Mouse (Mus musculus): ENCODE results near the gene Teddm2.
A peak's percentile ranks its signal among the peaks of the same experiment; 100 is the strongest.
"Not testable (repeated sequence)": the region's sequence is repeated elsewhere in the genome, so short reads cannot be mapped to it uniquely, and the experiment has no call there.

Teddm2 gene

DNA sequence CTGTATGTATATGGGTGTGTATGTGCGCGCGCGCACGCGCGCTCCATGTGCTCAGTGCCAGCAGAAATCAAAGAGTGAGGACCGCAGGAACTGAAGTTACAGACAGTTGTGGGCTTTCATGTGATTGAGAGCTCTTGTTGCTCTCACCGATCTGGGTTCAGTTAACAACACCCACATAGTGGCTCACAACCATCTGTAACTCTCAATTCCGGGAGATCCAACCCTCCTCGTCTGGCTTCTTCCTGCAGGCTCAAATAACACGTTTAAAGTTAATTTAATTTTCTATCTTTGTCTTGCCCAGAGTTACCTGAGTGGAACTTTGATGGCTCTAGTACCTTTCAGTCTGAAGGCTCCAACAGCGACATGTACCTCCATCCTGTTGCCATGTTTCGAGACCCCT is 4.2 kb upstream of the Teddm2 start:
- no peak for DNase-seq (ENCODE audit: low spot score in 2 of 2)

DNA sequence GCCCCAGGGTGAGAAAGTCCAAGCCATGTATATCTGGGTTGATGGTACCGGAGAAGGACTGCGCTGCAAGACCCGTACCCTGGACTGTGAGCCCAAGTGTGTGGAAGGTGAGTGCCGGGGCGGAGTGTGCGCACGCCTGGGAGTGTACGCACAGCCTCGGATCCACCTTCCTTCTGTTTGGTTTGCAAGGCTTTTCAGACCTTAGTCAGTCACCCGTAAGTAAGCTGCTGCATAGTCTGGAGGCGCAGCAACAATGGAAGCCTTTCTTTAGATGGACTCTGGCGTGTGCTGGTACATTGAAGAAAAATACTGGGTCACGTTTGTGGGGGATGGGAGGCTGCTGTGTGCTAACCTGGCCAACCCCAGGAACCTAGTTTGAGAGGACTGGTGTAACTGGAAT is 3.0 kb upstream of the Teddm2 start:
- DNase-seq (ENCODE audit: low spot score in 2 of 2) = no peak

DNA sequence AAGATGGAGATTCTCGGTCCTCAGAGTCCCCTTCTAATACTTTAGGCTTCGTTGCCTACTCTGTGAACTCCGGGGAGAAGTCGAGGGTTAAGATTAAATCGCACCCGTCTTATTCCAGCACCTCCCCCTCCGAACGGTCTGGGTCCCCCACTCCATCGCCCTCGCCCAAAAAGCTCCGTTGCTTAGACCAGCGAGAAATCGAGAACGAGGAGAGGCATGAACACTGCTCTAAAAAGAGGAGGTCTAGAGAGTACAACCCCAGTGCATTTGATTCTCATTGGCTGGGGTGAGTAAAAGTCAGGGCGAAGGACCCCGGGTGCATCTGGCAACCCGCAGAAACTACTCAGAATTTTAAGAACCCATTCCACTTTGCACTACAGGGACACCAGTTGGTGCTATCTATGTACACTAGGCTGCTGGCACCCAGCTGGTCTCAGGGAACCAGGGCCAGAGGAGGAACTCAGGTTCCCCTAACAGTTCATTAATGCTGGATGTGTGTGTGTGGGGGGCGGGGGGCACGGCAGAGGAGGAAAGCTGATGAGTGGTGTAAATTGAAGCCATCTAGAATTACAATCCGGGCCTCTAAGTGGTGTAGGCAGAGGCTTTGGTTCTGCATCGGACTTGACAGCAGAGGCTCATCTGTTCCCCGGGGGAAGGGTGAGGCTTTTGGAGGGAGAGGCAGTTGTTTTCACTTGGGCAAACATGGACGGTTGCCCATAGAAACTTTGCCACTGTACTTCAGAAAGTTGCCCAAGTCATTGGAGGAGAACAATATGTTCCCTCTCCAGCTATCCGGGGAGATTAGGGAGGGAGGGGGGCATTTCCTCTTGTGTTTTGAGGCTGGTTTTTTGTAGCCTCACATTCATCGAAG is 1.1 kb upstream of the Teddm2 start:
- no peak for DNase-seq (ENCODE audit: low spot score in 2 of 2)

DNA sequence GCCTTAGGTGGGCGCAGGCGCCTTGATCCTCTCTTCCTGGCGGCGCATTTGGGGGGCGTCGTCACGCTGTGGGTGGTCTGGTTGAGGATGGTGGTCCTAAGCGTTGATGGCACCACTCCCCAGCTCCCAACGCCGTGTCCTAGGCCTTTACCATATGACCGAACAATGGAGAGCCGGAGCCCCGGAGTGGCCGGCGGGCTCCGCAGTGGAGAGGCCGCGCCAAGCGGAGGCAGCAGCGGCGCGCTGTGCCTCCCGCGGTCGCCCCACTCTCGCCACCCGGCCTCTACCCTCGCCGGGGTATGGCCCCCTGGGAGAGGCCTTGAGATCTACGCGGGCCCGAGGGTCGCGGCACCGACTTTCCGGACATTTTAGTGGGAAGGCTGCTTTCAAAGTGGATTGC is 353 bp upstream of the Teddm2 start:
- no peak for DNase-seq (ENCODE audit: low spot score in 2 of 2)

DNA sequence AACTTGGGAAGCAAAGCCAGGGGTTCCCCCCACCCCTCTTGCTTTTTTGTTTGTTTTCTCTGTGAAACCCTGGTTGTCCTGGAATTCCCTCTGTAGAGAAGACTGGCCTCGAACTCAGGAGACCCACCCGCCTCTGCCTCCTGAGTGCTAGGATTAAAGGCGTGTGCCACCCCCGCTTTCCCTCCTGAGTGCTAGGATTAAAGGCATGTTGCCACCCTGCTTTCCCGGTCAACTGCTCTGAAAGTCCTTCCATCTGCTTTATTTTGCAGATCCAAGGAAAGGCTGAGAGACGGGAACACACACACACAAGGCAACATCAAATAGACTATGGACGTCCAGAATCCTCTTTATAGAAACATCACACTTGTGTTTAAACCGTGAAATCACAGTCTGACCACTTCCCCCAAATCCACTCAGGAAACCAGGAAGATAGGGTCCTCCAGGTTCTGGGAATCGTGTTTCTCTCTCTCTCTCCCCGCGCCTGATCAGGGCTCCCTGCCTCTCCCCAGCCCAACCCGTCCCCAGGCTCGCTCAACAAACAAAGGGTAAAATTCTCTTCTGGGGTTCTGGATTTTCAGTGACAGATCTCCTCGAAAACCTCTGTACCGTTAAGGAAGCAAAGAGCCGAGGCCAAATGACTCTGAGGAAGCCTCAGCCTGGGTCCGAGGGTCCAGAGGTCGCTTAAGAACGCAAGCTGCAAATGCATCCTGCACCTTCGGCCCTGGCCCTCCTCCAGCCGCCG is 868 bp downstream of the Teddm2 start:
- no peak for DNase-seq (ENCODE audit: low spot score in 2 of 2)

DNA sequence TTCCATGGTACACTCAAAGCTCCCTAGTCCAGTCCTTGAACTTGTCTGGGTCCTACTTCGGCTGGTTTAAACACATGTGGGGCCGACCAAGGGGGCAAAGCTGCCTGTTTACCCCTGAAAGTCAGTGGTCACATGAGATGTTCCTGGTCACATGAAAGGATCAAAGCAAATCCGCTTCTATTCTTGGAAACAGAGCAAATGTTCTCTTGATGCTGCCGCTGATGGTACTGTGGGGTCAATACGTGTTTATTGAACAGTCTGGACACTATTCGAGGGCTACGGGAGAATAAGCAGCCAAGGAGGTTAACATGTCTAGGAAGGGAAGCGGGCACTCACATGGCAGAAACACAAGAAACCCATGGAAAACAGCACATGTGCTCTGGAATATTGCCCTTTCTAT is 2.8 kb downstream of the Teddm2 start:
- DNase-seq (ENCODE audit: low spot score in 2 of 2) = no peak

DNA sequence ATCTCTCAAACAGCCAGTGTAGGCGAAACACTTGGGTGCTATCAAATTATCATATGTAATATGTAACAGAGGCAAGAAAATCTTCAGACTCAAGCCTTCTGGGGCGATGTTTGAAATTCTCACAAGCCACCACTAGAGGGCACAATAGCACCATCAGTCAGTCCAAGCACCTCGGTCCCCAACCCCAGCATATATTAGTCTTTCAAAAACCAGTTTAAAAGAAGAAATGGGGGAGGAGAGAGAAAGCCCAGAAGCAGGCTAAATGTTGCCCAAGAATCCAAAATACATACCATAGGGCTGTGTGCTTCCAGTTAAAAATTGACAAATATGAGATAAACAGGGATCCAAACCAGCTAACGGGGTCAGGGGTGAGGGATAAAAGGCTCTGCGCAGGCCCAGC is 5.0 kb downstream of the Teddm2 start:
- peak; percentile 65 to 77 for DNase-seq (ENCODE audit: low spot score in 2 of 2)

DNA sequence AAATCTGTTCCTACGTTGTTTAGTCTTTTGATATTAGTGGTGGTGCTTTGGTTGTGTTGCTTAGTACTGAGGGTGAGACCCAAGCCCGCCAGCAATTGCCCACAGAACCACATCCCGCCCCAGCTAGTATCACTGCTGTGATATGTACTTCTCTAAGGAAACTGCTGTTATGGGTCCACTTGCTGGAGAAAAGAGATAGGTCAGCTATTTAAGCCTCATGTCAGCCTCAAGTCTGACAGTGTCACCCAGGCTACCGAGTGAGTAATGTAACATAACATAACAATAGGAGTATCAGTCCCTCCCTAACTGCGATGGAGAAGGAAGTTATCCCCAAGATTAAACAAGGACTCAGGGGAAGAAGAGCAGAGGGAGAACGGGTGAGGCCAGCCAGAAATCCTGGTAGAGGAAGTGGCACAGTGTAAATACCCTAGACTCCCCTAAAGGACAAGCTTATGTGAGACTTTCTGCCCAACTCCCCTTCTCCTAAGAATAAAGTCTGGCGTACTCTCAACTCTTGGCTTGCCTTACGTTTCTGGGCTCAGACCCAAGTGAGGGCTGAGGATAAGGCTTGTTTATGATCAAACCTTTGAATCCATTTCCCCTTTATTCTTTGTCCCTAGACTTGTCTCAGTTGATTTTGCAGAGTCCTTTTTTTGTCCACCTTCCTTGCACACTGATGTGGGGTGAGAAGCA is 5.7 kb downstream of the Teddm2 start:
- no peak for DNase-seq (ENCODE audit: low spot score in 2 of 2)

DNA sequence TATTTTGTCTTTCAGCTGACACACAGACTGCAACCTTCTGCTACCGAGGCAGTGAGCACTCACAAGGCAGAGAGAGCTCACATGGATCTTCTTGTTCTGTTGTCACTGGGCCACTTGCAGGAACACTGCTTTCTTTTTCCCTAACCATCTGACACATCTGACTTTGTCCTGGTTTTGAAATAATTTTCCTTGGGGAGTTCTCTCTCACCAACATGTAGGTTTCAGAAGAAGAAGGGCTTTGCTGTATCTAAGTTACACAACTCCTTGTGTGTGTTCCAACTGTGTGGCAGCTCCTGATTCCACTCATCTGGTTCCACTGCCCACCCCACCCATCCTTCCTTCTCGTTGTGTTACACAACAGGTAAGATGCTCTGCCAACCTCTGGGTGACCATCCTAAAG is 6.3 kb downstream of the Teddm2 start:
- DNase-seq (ENCODE audit: low spot score in 2 of 2) = no peak

DNA sequence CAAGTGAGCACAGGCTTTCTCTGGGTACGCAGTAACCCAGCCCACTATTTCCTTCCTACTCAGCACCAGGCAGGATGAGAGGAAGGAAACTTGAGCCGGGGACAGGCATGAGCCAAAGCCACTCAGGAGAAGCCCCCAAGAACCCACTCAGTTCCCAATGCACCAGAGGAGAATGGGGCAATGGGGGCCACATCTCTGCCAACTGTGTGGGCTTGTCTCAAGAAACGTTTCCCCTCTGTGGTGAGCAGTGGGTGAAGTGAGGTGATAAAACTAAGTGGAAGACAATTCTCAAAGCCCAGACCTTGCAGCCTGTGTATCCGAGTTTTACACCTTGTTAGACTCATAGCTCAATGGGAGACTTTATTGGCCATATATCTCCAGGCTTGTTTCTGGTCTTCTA is 8.6 kb downstream of the Teddm2 start, which contains the start of gene Teddm1a:
TSS of gene Teddm1a (plus strand) at position 301 of the 400 bp plus-strand sequence.
- DNase-seq (ENCODE audit: low spot score in 2 of 2) = no peak

DNA sequence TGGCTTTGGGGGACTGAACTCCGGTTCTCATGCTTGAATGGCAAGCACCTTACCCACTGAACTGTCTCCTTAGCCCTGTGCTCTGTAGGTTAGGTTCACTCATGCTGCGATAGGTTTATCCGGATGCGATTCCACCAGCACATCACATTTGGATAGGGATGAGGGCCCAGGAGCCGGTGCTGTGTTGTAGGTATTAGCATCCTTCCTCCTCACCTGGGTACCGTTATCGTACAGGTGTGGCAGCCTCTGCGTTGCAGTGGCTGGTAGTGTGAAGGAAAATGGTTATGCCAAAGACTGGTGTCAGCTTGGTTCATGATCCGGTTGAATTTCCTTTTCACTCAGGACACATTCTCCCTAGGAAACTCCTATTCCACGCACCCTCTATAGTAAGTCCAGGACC is 9.9 kb downstream of the Teddm2 start:
- no peak for DNase-seq (ENCODE audit: low spot score in 2 of 2)

DNA sequence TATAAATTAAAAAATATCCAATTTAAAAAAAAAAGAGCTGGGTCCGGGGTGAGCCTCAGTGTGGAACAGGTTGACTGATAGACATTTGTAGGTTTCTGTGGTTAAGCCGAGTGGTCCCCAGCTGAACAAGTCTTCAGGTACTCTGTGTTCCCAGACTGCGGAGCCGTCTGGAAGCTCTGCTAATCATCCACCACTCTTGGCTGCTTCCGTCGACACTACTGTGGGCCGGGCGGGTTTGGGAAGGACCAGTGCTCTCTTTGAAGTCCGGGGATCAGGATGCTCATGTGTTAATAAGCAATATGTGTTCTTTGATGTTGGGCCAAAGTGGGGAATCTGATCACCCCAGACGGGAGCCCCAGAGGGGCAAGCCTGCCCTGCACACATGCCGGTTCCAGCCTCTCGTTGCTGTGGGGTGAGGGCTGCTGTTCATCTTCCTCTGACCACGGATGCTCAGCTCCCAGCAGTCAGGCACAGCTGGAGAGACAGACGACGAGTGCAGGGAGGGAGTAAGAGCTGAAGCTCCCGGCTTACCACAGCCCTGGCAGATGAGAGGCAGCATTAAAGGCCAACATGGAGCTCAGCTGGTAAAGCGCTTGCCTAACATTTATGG is 13.9 kb downstream of the Teddm2 start:
- no peak for DNase-seq (ENCODE audit: low spot score in 2 of 2)

DNA sequence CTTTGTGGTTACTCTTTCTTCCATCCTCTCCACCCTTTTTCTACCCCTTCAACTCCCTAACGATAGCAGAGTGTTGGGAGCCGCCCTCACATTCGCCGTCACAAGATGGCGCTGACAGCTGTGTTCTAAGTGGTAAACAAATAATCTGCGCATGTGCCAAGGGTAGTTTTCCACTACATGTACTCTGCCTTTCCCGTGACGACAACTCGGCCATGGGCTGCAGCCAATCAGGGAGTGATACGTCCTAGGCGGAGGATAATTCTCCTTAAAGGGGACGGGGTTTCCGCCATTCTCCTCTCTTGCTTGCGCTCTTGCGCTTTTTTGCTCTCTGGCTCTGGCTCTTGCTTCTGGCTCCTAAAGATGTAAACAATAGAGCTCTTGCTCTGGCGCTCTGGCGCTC is 19.6 kb downstream of the Teddm2 start:
- not testable (repeated sequence) for DNase-seq (ENCODE audit: low spot score in 2 of 2)

DNA sequence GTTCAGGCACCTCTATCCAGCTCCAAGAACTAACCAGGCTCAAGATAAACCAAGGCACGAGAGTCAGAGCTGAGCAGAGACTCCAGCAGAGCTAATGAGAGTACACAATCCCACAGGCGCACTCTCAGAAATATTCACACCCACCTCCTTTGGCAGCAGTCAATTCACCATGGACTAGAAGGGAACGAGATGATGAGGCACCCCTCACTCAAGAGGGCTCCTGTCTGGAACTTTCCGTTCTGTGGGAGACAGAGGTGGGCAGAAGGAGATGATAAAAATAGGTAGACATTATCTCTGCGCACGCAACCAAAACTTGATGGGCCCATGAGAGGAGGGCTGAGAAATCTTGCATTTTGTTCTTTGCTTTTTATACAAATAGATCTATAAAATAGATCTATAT is 26.0 kb downstream of the Teddm2 start, which contains the start of gene Teddm1b:
TSS of gene Teddm1b (plus strand) at position 301 of the 400 bp plus-strand sequence.
- DNase-seq (ENCODE audit: low spot score in 2 of 2) = no peak

DNA sequence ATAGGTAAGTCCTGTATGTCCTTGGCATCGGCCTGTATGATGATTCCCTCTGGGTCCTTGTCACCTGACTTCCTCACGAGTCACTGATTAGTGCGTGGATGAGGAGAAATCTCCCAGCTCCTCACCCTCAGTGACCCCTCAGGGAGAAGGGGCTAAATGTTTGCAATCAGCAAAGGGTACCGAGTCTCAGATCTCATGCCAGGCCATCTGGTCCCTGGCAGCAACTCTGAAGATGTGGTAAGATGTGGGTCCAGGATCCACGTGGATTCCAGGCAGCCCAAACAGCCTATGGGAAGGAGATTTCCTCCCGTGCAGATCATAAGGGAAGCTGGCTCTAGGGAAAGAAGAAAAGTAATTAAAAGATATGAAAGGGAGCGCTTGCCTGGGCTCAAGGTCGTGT is 44.1 kb downstream of the Teddm2 start:
- no peak for DNase-seq (ENCODE audit: low spot score in 2 of 2)

DNA sequence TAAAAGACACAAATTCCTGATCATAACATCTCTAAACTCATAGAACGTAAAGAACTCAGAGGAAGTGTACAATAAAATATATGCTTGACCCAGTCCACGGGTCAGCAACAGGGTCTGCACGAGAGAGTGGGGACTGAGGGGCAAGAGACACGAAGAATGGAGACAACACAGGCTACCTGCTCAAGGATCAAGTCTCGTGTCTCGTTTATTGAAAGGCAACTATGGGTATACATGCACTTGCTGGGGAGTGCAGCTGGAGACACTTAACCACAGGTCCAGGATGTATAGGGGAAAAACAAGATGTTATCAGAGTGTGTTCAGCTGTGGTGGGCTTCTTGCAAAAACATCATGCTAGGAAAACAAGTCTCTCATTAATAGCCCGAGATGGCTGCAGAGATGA is 47.3 kb downstream of the Teddm2 start:
- DNase-seq (ENCODE audit: low spot score in 2 of 2) = not testable (repeated sequence)

DNA sequence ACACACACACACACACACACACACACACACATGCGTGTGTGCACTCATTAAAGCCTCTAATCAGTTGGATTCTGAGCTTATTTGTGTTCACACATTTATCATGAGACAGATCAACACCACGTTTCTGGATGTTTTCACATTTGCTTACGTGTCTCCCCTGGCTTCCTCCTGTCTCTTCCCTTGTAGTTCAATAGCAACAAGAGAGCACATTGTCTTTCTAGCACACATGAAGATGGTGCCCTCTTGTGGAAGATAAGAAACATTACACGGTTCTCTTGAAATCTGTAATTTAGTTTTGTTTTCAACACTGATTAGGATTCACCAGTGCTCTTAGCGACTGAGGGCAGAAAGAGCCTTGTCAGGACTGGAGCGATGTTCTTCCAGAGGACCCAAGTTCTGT is 53.2 kb downstream of the Teddm2 start:
- DNase-seq (ENCODE audit: low spot score in 2 of 2) = no peak

DNA sequence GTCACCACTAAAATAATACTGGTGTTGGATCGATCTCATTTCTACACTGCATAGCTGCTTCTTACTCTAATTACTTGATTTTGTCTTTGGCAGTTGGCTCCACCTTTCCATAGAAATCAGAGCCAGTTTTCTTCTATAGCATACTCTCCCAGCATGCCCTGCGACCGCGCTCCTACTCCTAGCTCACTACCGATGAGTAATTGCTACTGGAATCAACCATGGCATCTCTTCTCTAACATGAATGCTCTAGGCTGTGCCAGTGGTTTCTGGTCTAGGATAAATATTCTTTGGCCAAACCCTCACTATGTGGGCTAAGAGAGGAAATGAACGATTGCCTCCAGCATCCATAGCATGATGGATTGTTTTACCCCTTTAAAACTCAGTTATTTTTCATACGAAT is 53.6 kb downstream of the Teddm2 start:
- DNase-seq (ENCODE audit: low spot score in 2 of 2) = no peak

DNA sequence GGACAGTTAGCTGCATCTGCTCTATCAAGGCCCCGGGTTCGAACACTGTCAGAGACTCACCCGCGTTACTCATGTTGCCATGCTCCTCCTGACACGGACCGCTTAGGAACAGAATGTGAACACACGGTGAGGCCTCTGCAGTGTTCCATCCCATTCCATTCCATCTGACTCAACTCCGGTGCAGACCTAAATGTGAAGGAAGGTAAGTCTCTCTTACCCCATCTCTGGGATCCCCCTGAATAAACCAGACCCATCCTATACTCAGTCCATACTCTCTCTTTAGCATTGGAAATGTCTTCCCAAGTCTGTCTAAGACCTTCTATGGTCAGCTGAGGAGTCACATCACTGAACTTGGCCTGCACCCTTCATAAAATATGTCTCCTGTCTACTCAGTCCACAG is 56.0 kb downstream of the Teddm2 start, which contains the start of gene Rgsl1:
TSS of gene Rgsl1 (minus strand) at position 101 of the 400 bp plus-strand sequence.
- DNase-seq (ENCODE audit: low spot score in 2 of 2) = no peak

DNA sequence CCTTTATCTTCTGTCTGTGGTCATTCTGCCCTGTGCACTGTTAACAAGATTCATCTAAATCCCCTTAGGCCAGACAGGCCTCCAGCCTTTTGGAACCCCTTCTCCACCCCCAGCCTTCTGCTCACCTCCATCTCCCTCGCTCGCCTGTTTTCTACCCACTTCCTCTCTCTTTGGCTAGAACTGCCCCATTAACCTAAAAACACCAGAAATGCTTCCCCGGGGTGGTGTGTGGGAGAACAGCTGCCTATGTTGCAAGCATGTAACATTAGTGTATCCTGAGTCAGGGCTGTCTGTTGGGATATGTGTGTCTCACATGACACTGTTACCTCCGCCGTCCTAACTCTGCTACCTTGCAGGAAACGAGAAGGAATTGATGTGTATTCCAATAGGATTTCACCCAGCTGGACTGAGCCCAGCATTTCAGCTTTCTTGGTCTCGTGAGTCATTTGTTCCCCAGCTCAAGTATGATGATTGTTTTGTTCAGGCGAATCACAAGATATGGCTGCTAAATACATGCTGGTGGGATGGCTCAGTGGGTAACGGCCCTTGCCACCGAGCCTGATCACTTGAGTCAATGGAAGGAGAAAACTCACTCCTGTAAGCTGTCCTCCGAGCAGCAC is 57.8 kb downstream of the Teddm2 start:
- DNase-seq (ENCODE audit: low spot score in 2 of 2) = no peak

DNA sequence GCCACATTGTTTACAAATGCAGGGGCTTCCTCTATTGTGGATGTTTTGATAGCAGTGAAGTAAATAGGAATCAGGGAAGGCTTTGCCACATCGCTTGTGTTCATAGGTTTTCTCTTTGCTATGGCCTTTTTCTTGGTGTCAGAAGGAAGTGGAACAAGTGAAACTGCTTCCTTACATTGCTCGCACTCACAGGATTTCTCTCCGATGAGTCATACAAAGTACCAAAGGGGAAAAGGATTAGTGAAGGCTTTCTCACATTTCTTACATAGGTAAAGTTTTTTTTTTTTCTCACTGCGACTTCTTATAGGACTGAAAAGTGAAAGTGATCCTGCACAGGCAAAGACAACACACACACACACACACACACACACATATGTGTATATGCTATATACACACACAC is 64.0 kb downstream of the Teddm2 start:
- no peak for DNase-seq (ENCODE audit: low spot score in 2 of 2)
